Mouse (Mus musculus): ENCODE results near the gene Lonrf2. TPM values are rescaled to one million over a fixed set of nuclear protein-coding genes. Genes with fewer than 3 reads are reported as not detected.

Gene Lonrf2
- total and polyA plus RNA-seq, 3 experiments, result not detected

DNA sequence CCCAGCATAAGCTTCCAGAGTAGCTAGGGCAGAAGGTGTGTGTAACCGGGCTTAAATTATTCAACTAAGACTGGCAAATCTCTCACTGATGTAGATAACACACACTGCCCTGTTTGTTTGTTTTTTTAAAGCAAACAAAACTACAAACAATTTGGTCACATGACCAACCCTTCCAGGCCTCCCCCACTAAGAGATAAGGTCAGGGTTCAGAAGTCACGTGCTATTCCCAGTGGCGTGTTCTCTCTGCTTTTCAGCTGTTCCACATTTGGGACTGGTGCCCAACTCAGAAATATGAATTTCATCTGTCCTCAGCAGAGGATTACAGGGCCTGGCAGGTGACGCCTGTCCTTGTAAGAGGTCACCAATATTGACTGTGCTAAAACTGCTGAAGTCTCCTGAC is 46.2 kb upstream of the Lonrf2 start:
- no peak overlapping the region for H3K4me3 ChIP-seq (replicated peaks in 1 of 3; ENCODE audit: low read depth in 2 of 3, low read length in 2 of 3, poor library complexity in 1 of 3)
- dilution Hi-C loops (cut with MboI; ENCODE audit: extremely low pct_ligation_motif_present, extremely low pct_unique_long_range_greater_than_20kb, low sequenced_read_pairs), result no loop called here

DNA sequence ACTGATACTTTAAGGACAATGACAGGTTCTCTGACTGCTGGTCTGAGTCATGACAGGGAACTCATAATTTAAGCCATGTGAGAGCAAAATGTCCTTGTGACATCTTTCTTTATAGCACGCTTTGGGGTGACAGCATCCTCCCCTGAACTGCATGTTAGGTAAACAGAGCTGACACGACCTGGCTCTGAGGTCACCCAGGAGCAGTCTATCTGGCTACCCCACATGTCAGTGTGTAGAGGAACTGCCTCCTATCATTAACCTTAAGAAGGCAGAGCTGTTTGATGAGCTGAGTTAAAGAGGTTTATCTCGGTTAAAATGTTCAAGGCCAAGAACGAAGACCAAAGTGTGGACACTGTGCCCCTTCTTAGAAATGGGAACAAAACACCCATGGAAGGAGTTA is 44.9 kb upstream of the Lonrf2 start:
- H3K9ac ChIP-seq (ENCODE audit: insufficient read depth, low read depth), result no peak overlapping the region
- TF ChIP-seq HCFC1 (IDR thresholded peaks at IDR 0.05; ENCODE audit: low read depth, low read length), result no peak
- in situ Hi-C loops (cut with MboI; ENCODE audit: low pct_ligation_motif_present, low pct_unique_long_range_greater_than_20kb, low sequenced_read_pairs), result no loop called here
- H3K27ac ChIP-seq (ENCODE audit: insufficient read depth, low read depth), result no peak overlapping the region
- no peak for DNase-seq (ENCODE audit: extremely low read depth)
- H3K27me3 ChIP-seq (replicated peaks), result no peaks in the 10 kb centered on the region
- dilution Hi-C loops (cut with MboI; ENCODE audit: extremely low pct_ligation_motif_present, extremely low pct_unique_long_range_greater_than_20kb, low sequenced_read_pairs), result no loop called here
- no peaks in the 10 kb centered on the region for H3K79me2 ChIP-seq (replicated peaks; ENCODE audit: control insufficient read depth, extremely low read depth, insufficient read depth, poor library complexity, severe bottlenecking)
- H3K4me1 ChIP-seq (ENCODE audit: control insufficient read depth in 1 of 2, insufficient read depth in 2 of 2), result peaks cover 5 to 6% of the 10 kb centered on the region in 2 experiments; a peak in 3 of 4 replicates
- H3K36me3 ChIP-seq (replicated peaks in 1 of 2; ENCODE audit: control insufficient read depth in 1 of 2, insufficient read depth in 1 of 2, low read length in 1 of 2), result peaks cover 0 to 38% of the 10 kb centered on the region in 2 experiments
- no peak overlapping the region for H3K4me3 ChIP-seq (replicated peaks in 1 of 3; ENCODE audit: low read depth in 2 of 3, low read length in 2 of 3, poor library complexity in 1 of 3)
- no peaks in the 10 kb centered on the region for H3K9me3 ChIP-seq (replicated peaks; ENCODE audit: low read length)
- H3K4me2 ChIP-seq (ENCODE audit: insufficient read depth, low read depth, poor library complexity, severe bottlenecking), result no peak overlapping the region

More for the DNA sequence above, 46.2 kb upstream of the Lonrf2 start:
- Histone ChIP-seq H3K27me3 (replicated peaks) (no peaks in the 10 kb centered on the region), H3K9me3 (replicated peaks; ENCODE audit: low read length) (no peaks in the 10 kb centered on the region), H3K79me2 (replicated peaks; ENCODE audit: control insufficient read depth, extremely low read depth, insufficient read depth, poor library complexity, severe bottlenecking) (no peaks in the 10 kb centered on the region), H3K27ac (ENCODE audit: insufficient read depth, low read depth) (no peak overlapping the region), H3K4me2 (ENCODE audit: insufficient read depth, low read depth, poor library complexity, severe bottlenecking) (no peak overlapping the region), H3K36me3 (replicated peaks in 1 of 2; ENCODE audit: control insufficient read depth in 1 of 2, insufficient read depth in 1 of 2, low read length in 1 of 2) (peaks cover 0 to 29% of the 10 kb centered on the region in 2 experiments), H3K4me1 (ENCODE audit: control insufficient read depth in 1 of 2, insufficient read depth in 2 of 2) (peaks cover 5 to 13% of the 10 kb centered on the region in 2 experiments; a peak in 3 of 4 replicates), H3K9ac (ENCODE audit: insufficient read depth, low read depth) (no peak overlapping the region)
- DNase-seq (ENCODE audit: extremely low read depth), result no peak
- in situ Hi-C loops (cut with MboI; ENCODE audit: low pct_ligation_motif_present, low pct_unique_long_range_greater_than_20kb, low sequenced_read_pairs), result no loop called here
- TF ChIP-seq JUND (conservative IDR thresholded peaks at IDR 0.05; ENCODE audit: low read depth, low read length), result no peak
- no peak for TF ChIP-seq ZC3H11A (IDR thresholded peaks at IDR 0.05; ENCODE audit: low read depth, low read length)
- no peak for TF ChIP-seq MXI1 (IDR thresholded peaks at IDR 0.05; ENCODE audit: low read depth, low read length)
- no peak for TF ChIP-seq EP300 (IDR thresholded peaks at IDR 0.05; ENCODE audit: low read length)
- no peak for TF ChIP-seq RCOR1 (conservative IDR thresholded peaks at IDR 0.05; ENCODE audit: low read depth, low read length)
- TF ChIP-seq ZKSCAN1 (IDR thresholded peaks at IDR 0.05; ENCODE audit: borderline replicate concordance, low read depth, low read length), result no peak
- TF ChIP-seq PAX5 (IDR thresholded peaks at IDR 0.05; ENCODE audit: low read length), result no peak
- no peak for TF ChIP-seq TCF12 (IDR thresholded peaks at IDR 0.05; ENCODE audit: low read depth, low read length)
- TF ChIP-seq MAX (IDR thresholded peaks at IDR 0.05; ENCODE audit: low read length), result no peak
- TF ChIP-seq MAFK (IDR thresholded peaks at IDR 0.05; ENCODE audit: insufficient replicate concordance, low read length), result no peak
- TF ChIP-seq KAT2A (IDR thresholded peaks at IDR 0.05; ENCODE audit: insufficient replicate concordance, low read length), result no peak
- TF ChIP-seq ETS1 (conservative IDR thresholded peaks at IDR 0.05; ENCODE audit: low read depth, low read length), result no peak
- TF ChIP-seq E2F4 (IDR thresholded peaks at IDR 0.05; ENCODE audit: insufficient replicate concordance, low read depth, low read length), result no peak
- TF ChIP-seq RAD21 (IDR thresholded peaks at IDR 0.05; ENCODE audit: low read depth, low read length), result no peak
- TF ChIP-seq JUN (IDR thresholded peaks at IDR 0.05; ENCODE audit: insufficient read depth, low read depth, low read length), result no peak
- TF ChIP-seq USF1 (IDR thresholded peaks at IDR 0.05; ENCODE audit: low read depth, low read length), result no peak
- no peak for TF ChIP-seq NRF1 (IDR thresholded peaks at IDR 0.05; ENCODE audit: low read depth, low read length)
